Mouse (Mus musculus) midbrain, embryonic 12.5 days (tissue): ENCODE data around the gene Cept1. TPM values are rescaled to one million over a fixed set of nuclear protein-coding genes. Genes with fewer than 3 reads are reported as not detected.

Source experiments
- ATAC-seq: fragments of 200-750 bp; cut with Nextera tagmentation; 2 replicates; pipeline ENCODE4 v1.8.0; 2017; ENCODE audit warnings: low read depth, moderate TSS enrichment, moderate library complexity; ENCODE audit not compliant: low FRiP score
- H3K27ac ChIP-seq: fragments of 300-500 bp; sonication (generic); replicated peaks from 2 replicates; pipeline ENCODE4 v1.5.1; 2016; ENCODE audit warnings: mild to moderate bottlenecking
- H3K27me3 ChIP-seq: fragments of 300-500 bp; sonication (generic); 2 replicates; pipeline ENCODE4 v1.6.1; 2016; ENCODE audit warnings: mild to moderate bottlenecking
- H3K36me3 ChIP-seq: fragments of 300-500 bp; sonication (generic); 2 replicates; pipeline ENCODE4 v1.6.1; 2016
- H3K4me1 ChIP-seq: fragments of 300-500 bp; sonication (generic); 2 replicates; pipeline ENCODE4 v1.6.1; 2016
- H3K4me2 ChIP-seq: fragments of 300-500 bp; sonication (generic); replicated peaks from 2 replicates; pipeline ENCODE4 v1.6.1; 2016; ENCODE audit warnings: mild to moderate bottlenecking, moderate library complexity
- H3K4me3 ChIP-seq: fragments of 300-500 bp; sonication (generic); 2 replicates; pipeline ENCODE4 v1.5.1; 2016; ENCODE audit warnings: mild to moderate bottlenecking
- H3K9ac ChIP-seq: fragments of 300-500 bp; sonication (generic); replicated peaks from 2 replicates; pipeline ENCODE4 v1.6.1; 2016; ENCODE audit warnings: mild to moderate bottlenecking, moderate library complexity
- H3K9me3 ChIP-seq: fragments of 300-500 bp; sonication (generic); 2 replicates; pipeline ENCODE4 v1.6.1; 2016; ENCODE audit warnings: mild to moderate bottlenecking
- WGBS: fragments of 180-500 bp; shearing (Covaris S2); methylation state at CpG from one replicate; pipeline ENCODE4 v1.1.7; 2016; 5-methylcytosine and 5-hydroxymethylcytosine counted together
- polyA plus RNA-seq: library from polyadenylated mRNA; unstranded; fragments of >200 nt; fragmentation: Nextera tagmentation; extraction: Ambion mirVana; gene quantifications from 2 replicates; pipeline ENCODE4 v1.2.1, GENCODE M21; 2016

Gene Cept1
- polyA plus RNA-seq, 1 experiment from 2014 or later: 34.6 TPM

DNA sequence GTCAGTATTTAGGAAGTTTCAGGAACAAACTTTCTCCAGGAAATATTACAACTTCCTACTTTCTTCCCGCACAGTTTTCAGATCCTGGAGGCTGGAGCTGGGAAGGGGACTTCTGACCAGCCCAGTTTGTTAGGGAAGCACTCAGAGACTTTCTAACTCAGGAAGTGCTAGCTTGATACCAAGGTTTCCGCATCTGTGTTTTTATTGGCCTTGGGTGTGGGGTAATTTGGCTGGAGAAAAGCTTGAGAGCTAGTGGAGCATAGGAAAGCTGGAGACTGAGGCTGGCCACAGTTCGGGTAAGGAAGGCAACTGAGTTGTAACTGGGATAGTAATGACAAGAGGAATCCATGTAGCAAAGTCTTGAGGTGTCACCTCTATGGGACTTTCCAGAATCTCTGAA, 53.7 kb downstream of the Cept1 start:
- H3K4me1 ChIP-seq: no peaks in the 10 kb centered on the region
- no peak for ATAC-seq
- H3K4me2 ChIP-seq: no peak overlapping the region
- no peak overlapping the region for H3K4me3 ChIP-seq
- no peak overlapping the region for H3K27ac ChIP-seq
- H3K36me3 ChIP-seq: no peaks in the 10 kb centered on the region
- no peaks in the 10 kb centered on the region for H3K27me3 ChIP-seq
- 89% methylated on average over 3 of the region's 3 CpGs for WGBS
- H3K9ac ChIP-seq: no peak overlapping the region
- H3K9me3 ChIP-seq: no peaks in the 10 kb centered on the region

GRCm38 (mm10) chr3:106493202-106493601, 54.4 kb downstream of the Cept1 start:
- Histone ChIP-seq H3K9ac (no peak overlapping the region), H3K4me3 (no peak overlapping the region), H3K4me2 (no peak overlapping the region), H3K9me3 (no peaks in the 10 kb centered on the region), H3K4me1 (no peaks in the 10 kb centered on the region), H3K27ac (no peak overlapping the region), H3K36me3 (no peaks in the 10 kb centered on the region), H3K27me3 (no peaks in the 10 kb centered on the region)
- 90% methylated on average over 8 of the region's 8 CpGs for WGBS
- no peak for ATAC-seq

- no peaks in the 10 kb centered on the region for H3K9me3 ChIP-seq
- WGBS: 97% methylated on average over 1 of the region's 1 CpGs
- ATAC-seq: no peak
- no peaks in the 10 kb centered on the region for H3K27me3 ChIP-seq
- H3K9ac ChIP-seq: no peak overlapping the region
- H3K4me1 ChIP-seq: no peaks in the 10 kb centered on the region
- H3K4me2 ChIP-seq: no peak overlapping the region
- no peaks in the 10 kb centered on the region for H3K36me3 ChIP-seq
- H3K4me3 ChIP-seq: no peak overlapping the region
- no peak overlapping the region for H3K27ac ChIP-seq
Observed at GRCm38 (mm10) chr3:106492723-106493122, 54.9 kb downstream of the Cept1 start.

- Histone ChIP-seq H3K9ac (no peak overlapping the region), H3K4me3 (no peak overlapping the region), H3K27me3 (no peaks in the 10 kb centered on the region), H3K36me3 (no peaks in the 10 kb centered on the region), H3K4me1 (no peaks in the 10 kb centered on the region), H3K27ac (no peak overlapping the region), H3K4me2 (no peak overlapping the region), H3K9me3 (no peaks in the 10 kb centered on the region)
- no peak for ATAC-seq
- WGBS: 88% methylated on average over 4 of the region's 4 CpGs
Observed at GRCm38 (mm10) chr3:106490239-106490638, 57.4 kb downstream of the Cept1 start.

- WGBS: 80% methylated on average over 2 of the region's 2 CpGs
- peaks cover 6% of the 10 kb centered on the region for H3K4me1 ChIP-seq
Observed at GRCm38 (mm10) chr3:106487551-106487950, 60.1 kb downstream of the Cept1 start.

GRCm38 (mm10) chr3:106485810-106486209, 61.8 kb downstream of the Cept1 start:
- no peaks in the 10 kb centered on the region for H3K9me3 ChIP-seq
- H3K36me3 ChIP-seq: no peaks in the 10 kb centered on the region
- no peak overlapping the region for H3K9ac ChIP-seq
- no peak overlapping the region for H3K27ac ChIP-seq
- peaks cover 24% of the 10 kb centered on the region for H3K27me3 ChIP-seq
- H3K4me3 ChIP-seq: no peak overlapping the region
- ATAC-seq: no peak
- WGBS: 77% methylated on average over 5 of the region's 5 CpGs
- H3K4me2 ChIP-seq: no peak overlapping the region
- peaks cover 11% of the 10 kb centered on the region for H3K4me1 ChIP-seq

More at GRCm38 (mm10) chr3:106487551-106487950, 60.1 kb downstream of the Cept1 start:
- no peak for ATAC-seq
- Histone ChIP-seq H3K9me3 (no peaks in the 10 kb centered on the region), H3K36me3 (no peaks in the 10 kb centered on the region), H3K27me3 (peaks cover 10% of the 10 kb centered on the region), H3K4me3 (no peak overlapping the region), H3K4me2 (no peak overlapping the region), H3K9ac (no peak overlapping the region), H3K27ac (no peak overlapping the region)

GRCm38 (mm10) chr3:106484861-106485260, 62.7 kb downstream of the Cept1 start:
- no peak for ATAC-seq
- H3K4me2 ChIP-seq: no peak overlapping the region

GRCm38 (mm10) chr3:106483796-106484405, 63.7 kb downstream of the Cept1 start:
- 70% methylated on average over 4 of the region's 4 CpGs for WGBS
- peaks cover 11% of the 10 kb centered on the region for H3K4me1 ChIP-seq

More at GRCm38 (mm10) chr3:106484861-106485260, 62.7 kb downstream of the Cept1 start:
- H3K36me3 ChIP-seq: no peaks in the 10 kb centered on the region
- H3K27me3 ChIP-seq: peaks cover 24% of the 10 kb centered on the region
- H3K9me3 ChIP-seq: no peaks in the 10 kb centered on the region
- no peak overlapping the region for H3K27ac ChIP-seq
- no peak overlapping the region for H3K4me3 ChIP-seq
- H3K4me1 ChIP-seq: peaks cover 11% of the 10 kb centered on the region
- WGBS: 93% methylated on average over 3 of the region's 3 CpGs
- no peak overlapping the region for H3K9ac ChIP-seq

GRCm38 (mm10) chr3:106483297-106483696, 64.3 kb downstream of the Cept1 start:
- H3K9ac ChIP-seq: no peak overlapping the region
- H3K27ac ChIP-seq: no peak overlapping the region
- H3K36me3 ChIP-seq: no peaks in the 10 kb centered on the region
- no peak overlapping the region for H3K4me3 ChIP-seq
- H3K27me3 ChIP-seq: peaks cover 24% of the 10 kb centered on the region
- no peaks in the 10 kb centered on the region for H3K9me3 ChIP-seq
- H3K4me2 ChIP-seq: no peak overlapping the region
- H3K4me1 ChIP-seq: peaks cover 11% of the 10 kb centered on the region
- WGBS: 73% methylated on average over 7 of the region's 7 CpGs
- ATAC-seq: peak; percentile 3; the same call in 1 of the 2 replicates

More at GRCm38 (mm10) chr3:106483796-106484405, 63.7 kb downstream of the Cept1 start:
- Histone ChIP-seq H3K27ac (no peak overlapping the region), H3K4me2 (no peak overlapping the region), H3K9ac (no peak overlapping the region), H3K27me3 (peaks cover 24% of the 10 kb centered on the region), H3K9me3 (no peaks in the 10 kb centered on the region), H3K4me3 (no peak overlapping the region), H3K36me3 (no peaks in the 10 kb centered on the region)
- ATAC-seq: no peak

- H3K9ac ChIP-seq: peak within 1 kb of the TSS; percentile 51
- H3K36me3 ChIP-seq: no peaks in the 10 kb centered on the region
- 4% methylated on average over 40 of the region's 44 CpGs for WGBS
- ATAC-seq: peak; percentile 69
- H3K27me3 ChIP-seq: peaks cover 24% of the 10 kb centered on the region
- H3K9me3 ChIP-seq: no peaks in the 10 kb centered on the region
- H3K4me3 ChIP-seq: peak within 1 kb of the TSS; percentile 51
- H3K4me1 ChIP-seq: peaks cover 11% of the 10 kb centered on the region
- no peak within 1 kb of the TSS for H3K27ac ChIP-seq
- H3K4me2 ChIP-seq: peak within 1 kb of the TSS; percentile 97
Observed at GRCm38 (mm10) chr3:106482281-106483081, 65.1 kb downstream of the Cept1 start, which contains the start of gene Dennd2d. Dennd2d (plus strand) TSS chr3:106482405.

DNA sequence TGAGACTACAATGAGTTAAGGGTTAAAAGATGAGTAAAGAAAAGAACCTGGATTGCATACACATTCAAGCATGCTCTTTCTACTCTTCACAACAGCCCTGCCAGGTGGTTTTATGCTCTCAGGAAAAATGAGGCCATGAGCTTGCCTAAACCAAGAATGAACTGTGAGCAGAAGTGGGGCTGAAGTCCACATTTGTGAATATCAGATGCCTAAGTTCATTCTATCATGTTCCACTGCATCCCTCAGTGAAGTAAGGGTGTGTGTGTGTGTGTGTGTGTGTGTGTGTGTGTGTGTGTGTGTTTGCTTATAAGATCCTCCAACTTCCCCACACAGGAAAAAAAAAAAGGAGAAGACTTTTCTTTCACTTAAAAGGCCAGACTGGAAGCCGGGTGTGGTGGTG, 70.7 kb downstream of the Cept1 start:
- H3K4me3 ChIP-seq: no peak overlapping the region
- 100% methylated on average over 1 of the region's 1 CpGs for WGBS
- no peak for ATAC-seq
- H3K36me3 ChIP-seq: no peaks in the 10 kb centered on the region
- H3K4me2 ChIP-seq: no peak overlapping the region
- no peaks in the 10 kb centered on the region for H3K9me3 ChIP-seq
- H3K4me1 ChIP-seq: no peaks in the 10 kb centered on the region
- peaks cover 7% of the 10 kb centered on the region; the same call in 1 of the 2 replicates for H3K27me3 ChIP-seq
- H3K9ac ChIP-seq: no peak overlapping the region
- H3K27ac ChIP-seq: no peak overlapping the region

DNA sequence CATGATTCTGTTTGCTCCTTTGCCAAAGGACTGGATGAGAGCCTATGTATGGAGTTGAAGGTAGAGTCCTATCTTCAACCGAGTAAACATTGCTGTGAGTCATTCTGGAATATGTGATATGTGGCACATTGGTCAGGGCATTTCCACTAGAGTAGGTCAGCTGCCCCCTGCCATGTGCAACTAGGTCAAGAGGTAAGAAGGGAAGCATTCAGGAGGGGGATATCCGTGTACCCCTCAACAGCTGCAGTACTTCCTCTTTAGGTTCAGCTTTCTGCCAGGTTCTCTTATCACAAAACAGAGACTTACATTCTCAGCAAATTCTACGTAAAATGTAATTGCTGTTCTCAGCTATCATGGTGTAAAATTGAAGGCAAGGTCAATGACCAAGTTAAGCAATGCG, 73.4 kb downstream of the Cept1 start:
- H3K36me3 ChIP-seq: no peaks in the 10 kb centered on the region
- H3K9ac ChIP-seq: no peak overlapping the region
- H3K9me3 ChIP-seq: no peaks in the 10 kb centered on the region
- no peak for ATAC-seq
- no peaks in the 10 kb centered on the region for H3K27me3 ChIP-seq
- no peaks in the 10 kb centered on the region for H3K4me1 ChIP-seq
- WGBS: 87% methylated on average over 4 of the region's 4 CpGs
- no peak overlapping the region for H3K27ac ChIP-seq
- no peak overlapping the region for H3K4me3 ChIP-seq
- no peak overlapping the region for H3K4me2 ChIP-seq
